Mouse (Mus musculus) thymus, postnatal 14 days (tissue): ENCODE results near the gene Alox12e.

Experiments
- DNase-seq: peaks from one replicate; pipeline ENCODE4 v3.0.0; 2021

The Alox12e gene

DNA sequence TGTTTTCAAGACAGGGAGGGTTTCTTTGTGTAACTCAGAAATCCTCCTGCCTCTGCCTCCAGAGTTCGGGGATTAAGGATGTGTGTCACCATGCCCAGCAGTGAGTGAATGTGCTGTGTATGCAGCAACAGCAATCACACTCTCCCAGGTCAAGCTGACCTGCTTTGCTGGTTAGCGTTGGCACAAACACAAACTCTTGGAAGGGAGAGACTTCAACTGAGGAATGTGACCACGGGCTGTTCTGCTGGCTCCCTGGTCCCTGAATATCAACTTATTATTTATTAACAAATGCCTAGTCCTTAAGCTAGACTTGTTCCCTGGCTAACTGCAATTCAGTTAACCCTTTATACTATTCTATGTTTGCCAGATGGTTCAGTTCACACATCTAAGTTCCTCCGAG lies 38.8 kb downstream of the Alox12e start:
- no peak for DNase-seq

DNA sequence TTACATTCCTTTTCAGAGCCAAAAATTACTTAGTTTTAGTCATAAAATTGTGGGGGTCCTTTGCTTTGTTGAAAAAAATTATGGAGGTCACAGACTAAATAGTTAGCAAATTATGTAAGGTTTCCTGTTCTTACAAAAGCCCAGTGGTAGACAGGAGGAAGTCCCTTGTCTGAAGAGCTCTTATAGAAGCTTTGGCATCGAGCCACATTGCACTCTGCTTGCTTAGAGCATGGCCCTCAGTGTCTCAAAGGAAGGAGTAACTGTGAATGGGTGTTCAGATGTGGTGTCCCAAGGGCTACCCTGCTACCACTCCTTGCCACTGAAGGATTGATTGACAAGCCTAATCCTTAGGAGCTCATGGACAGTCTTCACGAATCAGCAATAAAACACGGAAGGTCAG lies 42.0 kb downstream of the Alox12e start:
- DNase-seq: no peak

DNA sequence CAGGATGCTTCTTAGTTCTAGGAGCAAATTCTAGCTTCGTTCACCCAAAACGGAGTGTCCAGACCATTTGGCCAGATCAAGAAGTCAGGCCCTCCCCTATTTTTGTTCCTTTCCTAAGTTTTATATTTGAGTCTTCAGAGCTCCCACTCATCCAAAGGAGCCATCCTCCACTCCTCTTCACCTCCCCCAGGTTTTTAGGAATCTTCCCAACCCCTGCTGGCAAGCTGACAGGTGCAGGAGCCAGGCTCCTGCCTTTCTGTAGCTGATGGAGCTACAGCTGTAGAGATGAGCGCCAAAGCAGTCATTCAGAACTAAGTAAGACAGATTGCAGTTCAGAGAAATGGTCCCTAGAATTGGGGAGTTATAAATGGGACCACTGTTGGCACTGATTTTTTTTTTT lies 43.5 kb downstream of the Alox12e start:
- no peak for DNase-seq

DNA sequence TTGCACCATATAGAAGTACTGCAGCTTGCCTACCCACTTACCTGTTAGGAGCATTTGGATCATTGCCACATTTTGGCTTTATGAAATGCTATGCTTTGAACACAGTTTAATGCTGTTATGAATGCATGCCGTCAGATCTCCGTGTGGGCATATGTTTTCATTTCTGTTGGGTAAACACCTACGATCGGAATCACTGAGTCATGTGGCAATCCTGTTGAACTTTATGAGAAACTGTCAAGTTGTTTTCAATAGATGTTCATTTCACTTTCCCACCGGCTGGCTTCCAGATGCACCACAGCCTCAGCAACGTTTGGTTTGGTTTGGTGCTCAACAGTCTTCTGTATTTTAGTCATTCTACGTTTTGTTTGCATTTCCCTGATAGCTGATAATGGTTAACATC lies 50.8 kb downstream of the Alox12e start:
- no peak for DNase-seq

DNA sequence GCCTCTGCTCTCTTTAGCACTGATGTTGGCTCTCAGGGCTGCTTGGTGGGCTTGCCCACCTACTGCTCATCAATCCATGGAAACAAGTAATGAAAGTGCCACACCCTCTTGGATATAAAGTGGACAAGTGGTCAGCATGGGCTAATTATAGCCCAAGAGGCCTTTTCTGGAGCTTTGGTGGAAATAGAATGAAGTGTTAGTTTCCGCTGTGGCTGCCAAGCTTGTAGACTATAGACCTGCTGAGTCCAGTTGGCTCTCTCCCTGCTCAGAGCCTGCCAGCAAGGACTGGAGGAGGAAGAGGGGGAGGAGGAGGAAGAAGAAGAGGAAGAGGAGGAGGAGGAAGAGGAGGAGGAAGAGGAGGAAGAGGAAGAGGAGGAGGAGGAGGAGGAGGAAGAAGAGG lies 56.0 kb downstream of the Alox12e start:
- DNase-seq: no peak

DNA sequence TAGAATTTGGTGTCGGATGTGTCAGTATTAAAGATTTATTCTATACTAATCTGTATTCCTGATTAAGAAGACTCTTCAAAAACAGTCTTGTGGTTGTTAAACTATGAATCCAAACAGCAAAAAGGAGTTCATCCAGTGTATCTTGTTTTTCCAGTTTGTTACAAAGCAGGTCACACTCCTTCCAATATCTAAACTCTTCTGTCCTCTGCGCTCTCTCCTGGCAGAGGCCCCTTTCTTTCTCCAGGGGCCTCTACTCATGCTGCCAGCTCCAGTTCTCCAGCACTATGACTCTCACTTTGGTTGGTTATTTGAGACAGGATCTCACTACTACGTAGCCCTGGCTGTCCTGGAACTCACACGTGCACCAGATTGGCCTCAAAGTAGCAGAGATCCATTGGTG lies 56.6 kb downstream of the Alox12e start:
- DNase-seq: no peak
